Mouse (Mus musculus) cerebellum, adult 11 months (tissue): ENCODE measurements around the gene Cldn12.

ENCODE experiments used
- DNase-seq: peaks from one replicate; pipeline ENCODE4 v3.0.0; 2022

Cldn12 gene

DNA sequence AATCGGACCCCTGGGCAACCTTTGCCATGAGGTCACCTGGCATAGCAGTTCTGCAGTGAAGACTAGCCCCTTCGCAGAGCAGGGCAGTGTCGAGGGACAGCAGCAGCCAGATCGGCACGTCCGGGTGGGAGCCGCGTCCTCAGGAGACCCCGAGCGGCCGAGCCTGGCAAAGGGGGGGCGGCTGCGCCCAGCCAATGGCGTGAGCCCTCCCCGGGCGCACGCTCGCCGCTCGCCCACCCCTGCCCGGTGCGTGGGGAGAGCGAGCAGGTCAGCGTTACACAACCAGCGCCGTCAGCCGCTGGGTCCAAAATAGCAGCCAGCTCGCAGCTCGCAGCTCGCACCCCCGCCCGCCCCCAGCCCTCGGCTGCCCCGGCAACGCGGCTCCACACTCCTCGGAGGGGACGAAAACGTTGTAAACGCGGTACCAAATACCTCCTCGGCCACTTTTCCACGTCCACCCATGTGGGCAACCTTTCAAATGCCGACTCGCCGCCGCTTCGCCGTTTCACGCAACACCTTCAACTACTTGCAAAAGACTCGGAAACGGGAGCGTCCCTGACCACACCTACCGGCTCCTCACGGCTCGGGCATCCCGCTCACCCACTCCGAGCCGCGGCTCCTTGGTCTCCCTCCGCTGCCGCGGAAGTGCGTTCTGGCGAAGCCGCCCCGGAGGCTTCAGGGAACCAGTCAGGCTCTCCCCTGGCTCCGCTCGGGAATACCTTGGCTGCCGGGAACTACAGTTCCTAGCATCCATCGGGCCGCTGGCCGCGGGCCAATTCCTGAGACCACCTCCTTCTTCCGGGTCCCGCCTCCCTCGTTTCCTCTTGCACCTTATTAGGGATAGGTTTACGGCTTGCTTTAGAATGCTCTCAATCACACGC is at the start of gene Cldn12:
Gene Cldn12 (minus strand): TSS at position 763 of the 881 bp plus-strand sequence.
- peak; percentile 98 for DNase-seq

- no peak for DNase-seq
These were observed 47.7 kb upstream of the Cldn12 start for GRCm38 (mm10) chr5:5562435-5562834.

DNA sequence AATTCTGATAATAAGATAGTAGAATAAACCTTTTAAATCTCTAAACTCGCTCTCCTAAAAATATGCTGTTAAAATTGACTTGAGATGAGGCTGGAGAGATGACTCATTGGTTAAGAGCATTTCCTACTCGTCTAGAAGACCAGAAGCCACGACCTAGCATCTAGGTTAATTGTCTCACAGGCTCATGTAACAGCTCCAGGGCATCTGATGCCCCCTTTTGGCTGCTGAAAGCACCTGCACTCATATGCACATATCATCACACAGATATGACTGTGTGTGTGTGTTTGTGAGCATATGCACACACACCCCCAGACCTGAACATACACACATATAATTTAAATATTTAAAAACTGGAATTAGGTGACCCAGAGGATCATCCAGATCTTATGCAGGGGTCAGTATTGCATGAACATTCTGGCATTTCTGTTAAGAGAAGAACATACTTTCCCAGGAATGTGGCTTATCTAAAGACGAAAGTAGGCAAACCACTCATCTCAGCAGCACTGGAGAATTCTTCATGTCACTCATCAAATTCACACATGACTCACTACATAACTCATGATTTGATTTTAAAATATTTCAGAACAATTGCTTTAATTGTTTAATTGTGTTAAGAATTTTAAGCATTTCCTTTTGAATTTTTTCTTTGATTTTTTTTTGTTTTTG is 46.4 kb upstream of the Cldn12 start:
- no peak for DNase-seq

DNA sequence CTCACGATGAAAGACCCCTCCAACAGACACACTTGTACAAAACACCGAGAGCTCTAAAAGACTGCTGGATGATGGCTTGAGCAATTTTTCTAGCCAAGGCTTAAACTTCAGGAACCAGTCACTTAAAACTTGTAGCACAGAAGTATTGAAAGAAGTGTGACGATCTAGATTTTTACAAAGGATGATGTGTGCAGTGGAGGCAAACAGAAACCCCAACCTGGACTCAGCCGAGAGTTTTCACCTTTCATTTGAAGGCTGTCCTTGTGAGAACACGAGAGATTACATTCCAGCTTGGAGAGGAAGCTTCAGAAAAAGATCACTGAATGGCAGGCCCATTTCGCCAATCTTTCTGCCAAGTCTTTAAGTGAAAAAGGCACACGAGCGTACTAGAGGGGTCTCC is 45.0 kb upstream of the Cldn12 start:
- no peak for DNase-seq

GRCm38 (mm10) chr5:5559079-5559740 is 44.5 kb upstream of the Cldn12 start, which contains the start of gene Gtpbp10:
Gene Gtpbp10, minus strand, starts transcription at chr5:5559538.
- DNase-seq: peak; percentile 86

DNA sequence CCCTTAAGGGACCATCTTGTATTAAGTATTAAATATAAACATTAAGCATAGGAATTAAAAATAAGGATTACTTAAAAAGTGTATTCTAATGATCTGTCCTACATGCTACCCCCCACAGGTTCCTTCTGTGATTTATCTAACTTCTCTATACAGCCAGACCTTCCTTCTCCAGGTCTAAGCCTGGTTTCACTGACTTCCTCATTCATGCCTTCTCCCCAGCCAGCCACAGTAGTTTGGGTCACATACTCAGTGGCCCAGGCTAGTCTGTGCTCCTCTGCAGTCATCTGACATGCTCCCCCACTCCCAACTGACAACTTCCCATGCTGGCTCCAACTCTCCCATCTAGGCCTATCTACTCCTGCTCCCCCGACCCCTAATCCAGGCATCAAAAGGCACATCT is 36.4 kb upstream of the Cldn12 start:
- DNase-seq: no peak

GRCm38 (mm10) chr5:5540385-5540784 is 25.6 kb upstream of the Cldn12 start:
- no peak for DNase-seq

GRCm38 (mm10) chr5:5539771-5540170 is 25.0 kb upstream of the Cldn12 start:
- no peak for DNase-seq

- DNase-seq: no peak
These were observed 21.4 kb upstream of the Cldn12 start for GRCm38 (mm10) chr5:5536131-5536530.

GRCm38 (mm10) chr5:5533656-5534420 is 19.1 kb upstream of the Cldn12 start:
- no peak for DNase-seq

- peak; percentile 33 for DNase-seq
These were observed 653 bp upstream of the Cldn12 start for GRCm38 (mm10) chr5:5515411-5515810.

DNA sequence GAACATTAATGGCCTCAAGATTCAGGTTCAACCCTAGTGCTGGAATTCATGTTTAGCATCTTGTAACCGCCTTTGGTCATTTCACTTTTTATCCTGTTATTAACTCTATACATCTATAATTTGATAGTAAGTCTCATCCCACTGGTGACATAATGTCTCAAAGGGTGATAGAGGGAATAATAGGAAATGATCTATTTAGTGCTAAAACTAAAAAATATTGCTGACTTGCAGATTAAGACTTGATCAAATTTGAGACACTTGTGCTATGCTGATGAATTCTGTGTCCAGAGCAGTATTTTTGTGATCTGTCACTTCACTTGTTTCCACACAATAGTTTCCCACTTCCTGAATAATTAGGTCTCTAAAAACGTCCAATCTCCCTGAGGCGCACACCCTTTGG is 3.4 kb downstream of the Cldn12 start:
- DNase-seq: no peak

GRCm38 (mm10) chr5:5510989-5511388 is 3.8 kb downstream of the Cldn12 start:
- DNase-seq: no peak

DNA sequence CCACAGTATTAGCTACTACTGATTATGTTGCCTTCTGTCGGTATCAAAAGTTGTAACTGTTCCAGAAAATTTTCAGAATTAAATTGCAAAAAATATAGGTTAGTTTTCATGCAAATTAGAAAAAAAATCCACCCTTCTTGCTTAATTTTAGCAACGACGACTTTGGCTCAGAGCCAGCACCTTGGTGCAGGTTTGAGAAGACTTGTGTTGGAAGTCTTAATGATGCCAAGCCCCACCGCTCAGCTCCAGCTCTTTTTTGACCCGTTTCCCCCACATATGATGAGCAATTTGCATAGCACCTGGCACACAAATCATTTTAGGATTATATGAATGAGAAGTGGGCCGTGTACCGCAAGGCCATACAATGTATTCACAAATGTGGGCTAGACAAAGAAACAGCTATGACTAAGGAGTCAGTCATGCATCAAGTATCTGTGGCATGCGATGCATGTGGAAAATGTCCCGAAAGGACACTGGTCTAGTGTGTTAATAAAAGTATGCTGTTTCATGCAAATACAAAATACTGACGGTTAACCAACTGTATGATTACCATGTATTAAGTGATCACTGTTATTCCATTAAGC is 4.4 kb downstream of the Cldn12 start:
- peak; percentile 27 for DNase-seq

- no peak for DNase-seq
These were observed 6.5 kb downstream of the Cldn12 start for GRCm38 (mm10) chr5:5508231-5508630.

- peak; percentile 82 for DNase-seq
These were observed 7.0 kb downstream of the Cldn12 start for GRCm38 (mm10) chr5:5507701-5508225.

DNA sequence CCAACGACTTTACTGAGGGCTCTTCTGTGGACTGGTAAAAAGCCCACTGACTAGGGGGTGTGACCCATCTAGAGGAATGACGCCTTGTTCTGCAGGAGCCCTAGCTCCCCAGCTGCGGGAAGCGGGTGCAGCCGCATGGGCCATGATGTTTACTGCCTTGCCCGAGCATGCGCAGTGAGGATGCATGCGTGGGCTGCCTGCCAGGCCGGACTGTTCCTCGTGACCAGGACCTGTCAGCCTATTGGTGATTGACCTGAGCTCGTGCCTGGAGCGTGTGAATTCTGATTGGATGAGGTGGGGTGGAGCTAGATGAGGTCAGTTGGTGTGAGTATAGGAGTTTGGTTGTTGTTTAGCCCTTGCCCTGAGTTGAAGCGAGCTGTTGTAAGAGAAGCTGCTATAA is 10.3 kb downstream of the Cldn12 start:
- DNase-seq: no peak

DNA sequence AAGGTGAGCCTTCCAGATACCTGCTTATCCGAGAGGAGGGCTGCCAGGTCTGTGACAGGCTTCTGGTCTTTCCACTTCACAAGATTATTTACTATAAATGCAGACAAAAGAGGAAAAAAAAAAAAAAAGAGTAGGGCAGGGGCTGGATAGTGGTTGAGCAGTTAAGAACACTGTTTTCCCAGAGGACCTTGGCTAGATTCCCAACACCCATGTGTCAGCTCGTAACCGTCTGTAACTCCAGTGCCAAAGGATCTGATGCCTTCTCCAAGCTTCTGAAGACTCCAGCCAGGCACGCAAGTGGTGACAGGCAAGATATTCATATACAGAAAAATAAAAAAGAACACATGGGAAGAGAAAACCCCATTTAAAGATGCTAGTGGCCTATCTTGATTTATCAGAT is 11.4 kb downstream of the Cldn12 start:
- DNase-seq: no peak

GRCm38 (mm10) chr5:5501583-5501982 is 13.2 kb downstream of the Cldn12 start:
- DNase-seq: no peak

GRCm38 (mm10) chr5:5496393-5496792 is 18.4 kb downstream of the Cldn12 start:
- DNase-seq: no peak

- DNase-seq: no peak
These were observed 19.7 kb downstream of the Cldn12 start for GRCm38 (mm10) chr5:5495042-5495441.
